Mouse (Mus musculus): Measurements from ENCODE around the gene Eef2.

Eef2 gene

GRCm38 (mm10) chr10:81176466-81177271 is at the start of gene Eef2:
Eef2 (plus strand) TSS chr10:81176631.
- peak; percentile 97 to 98 for DNase-seq (ENCODE audit: low spot score in 2 of 2)

- DNase-seq (ENCODE audit: low spot score in 2 of 2) = peak; percentile 88 to 92
These were observed 42.2 kb upstream of the Eef2 start for GRCm38 (mm10) chr10:81134181-81134587.

GRCm38 (mm10) chr10:81134966-81135681 is 41.3 kb upstream of the Eef2 start, which contains the start of gene Zbtb7a:
Zbtb7a (plus strand) TSS chr10:81135220.
- DNase-seq (ENCODE audit: low spot score in 2 of 2) = no peak

GRCm38 (mm10) chr10:81135831-81136705 is 40.4 kb upstream of the Eef2 start:
- peak; percentile 65 for DNase-seq (ENCODE audit: low spot score in 2 of 2)

DNA sequence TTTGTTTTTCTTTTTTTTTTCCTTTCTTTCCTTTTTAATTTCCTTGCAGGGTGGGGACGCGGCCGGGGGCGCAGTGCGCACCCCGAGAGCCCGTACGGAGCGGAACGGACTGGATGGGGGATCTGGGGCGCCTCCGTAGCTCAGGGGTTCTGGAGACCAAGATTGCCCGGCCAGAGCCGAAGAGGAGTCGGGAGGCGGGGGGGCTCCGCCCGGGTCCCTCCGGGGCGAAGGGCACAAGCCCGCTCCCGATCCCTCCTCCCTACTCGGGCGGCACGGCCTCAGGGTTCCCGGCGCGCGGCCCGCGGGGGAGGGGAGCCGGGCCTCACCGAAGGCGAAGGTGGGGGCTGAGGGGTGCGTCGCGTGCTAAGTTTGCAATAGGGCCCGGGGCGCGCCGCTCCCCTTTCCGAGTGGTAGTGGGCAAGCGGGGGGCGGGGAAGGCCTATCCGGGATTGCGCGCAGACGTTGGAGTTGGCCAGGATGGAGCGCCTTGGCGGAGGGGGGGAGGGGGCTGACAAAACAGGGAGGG is 39.7 kb upstream of the Eef2 start:
- DNase-seq (ENCODE audit: low spot score in 2 of 2) = peak; percentile 71 to 79

- DNase-seq (ENCODE audit: low spot score in 2 of 2) = peak; percentile 100
These were observed 38.9 kb upstream of the Eef2 start for GRCm38 (mm10) chr10:81137252-81138130.

- DNase-seq (ENCODE audit: low spot score in 2 of 2) = peak; percentile 79 to 82
These were observed 38.2 kb upstream of the Eef2 start for GRCm38 (mm10) chr10:81138131-81138782.

DNA sequence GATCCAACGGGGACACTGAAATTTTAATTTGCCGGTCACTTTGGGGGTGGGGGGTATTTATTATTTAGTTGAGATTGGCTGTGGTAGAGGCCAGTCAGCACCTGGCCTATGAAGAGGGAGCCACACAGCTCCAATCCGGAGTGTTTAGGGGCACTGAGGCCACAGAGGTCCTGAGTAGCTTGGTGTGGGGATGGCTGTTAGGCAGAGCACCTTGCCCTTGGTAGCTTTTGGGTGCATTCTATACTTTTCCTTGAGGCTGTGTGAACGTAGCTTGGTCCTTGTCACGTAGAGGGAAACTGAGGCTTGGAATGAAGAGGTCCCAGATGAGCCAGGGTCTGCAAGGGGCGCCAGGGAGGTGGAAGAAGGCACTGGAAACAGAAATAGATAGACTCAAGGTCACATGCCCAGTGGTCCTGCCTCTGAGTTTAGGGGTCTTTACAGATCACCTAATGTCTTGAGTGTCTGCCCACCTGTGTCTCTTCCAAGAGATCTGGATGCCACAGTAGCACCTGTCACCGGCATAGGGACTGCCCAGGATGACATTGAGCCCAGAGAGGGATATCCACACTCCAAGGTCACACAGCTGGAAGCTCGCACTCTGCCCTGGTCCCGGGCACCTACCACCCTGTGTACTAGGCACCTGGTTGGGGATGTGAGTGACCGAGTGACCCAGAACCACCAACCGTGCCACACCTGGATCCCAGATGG is 37.5 kb upstream of the Eef2 start:
- no peak for DNase-seq (ENCODE audit: low spot score in 2 of 2)

GRCm38 (mm10) chr10:81139529-81139846 is 36.9 kb upstream of the Eef2 start:
- DNase-seq (ENCODE audit: low spot score in 2 of 2) = no peak

DNA sequence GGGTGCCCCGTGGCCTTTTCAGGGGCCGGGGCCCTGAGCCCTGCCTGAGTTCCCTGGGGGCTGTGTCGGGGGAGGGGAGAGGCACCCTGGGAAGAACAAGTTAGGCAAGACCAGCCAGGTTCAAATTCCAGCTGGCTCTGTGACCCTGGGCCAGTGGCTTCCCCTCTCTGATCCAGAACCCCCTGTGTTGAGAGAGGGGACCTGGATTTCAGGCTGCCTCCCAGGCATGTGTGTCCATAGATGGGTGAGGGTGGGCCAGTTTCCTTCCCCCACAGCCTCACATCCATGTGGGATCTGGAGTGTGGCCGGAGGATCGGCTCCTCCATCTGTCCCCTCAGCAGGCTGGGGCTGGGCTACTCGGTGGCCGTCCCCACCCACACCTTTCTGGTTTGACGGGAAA is 36.4 kb upstream of the Eef2 start:
- no peak for DNase-seq (ENCODE audit: low spot score in 2 of 2)

- no peak for DNase-seq (ENCODE audit: low spot score in 2 of 2)
These were observed 35.5 kb upstream of the Eef2 start for GRCm38 (mm10) chr10:81140717-81141454.

DNA sequence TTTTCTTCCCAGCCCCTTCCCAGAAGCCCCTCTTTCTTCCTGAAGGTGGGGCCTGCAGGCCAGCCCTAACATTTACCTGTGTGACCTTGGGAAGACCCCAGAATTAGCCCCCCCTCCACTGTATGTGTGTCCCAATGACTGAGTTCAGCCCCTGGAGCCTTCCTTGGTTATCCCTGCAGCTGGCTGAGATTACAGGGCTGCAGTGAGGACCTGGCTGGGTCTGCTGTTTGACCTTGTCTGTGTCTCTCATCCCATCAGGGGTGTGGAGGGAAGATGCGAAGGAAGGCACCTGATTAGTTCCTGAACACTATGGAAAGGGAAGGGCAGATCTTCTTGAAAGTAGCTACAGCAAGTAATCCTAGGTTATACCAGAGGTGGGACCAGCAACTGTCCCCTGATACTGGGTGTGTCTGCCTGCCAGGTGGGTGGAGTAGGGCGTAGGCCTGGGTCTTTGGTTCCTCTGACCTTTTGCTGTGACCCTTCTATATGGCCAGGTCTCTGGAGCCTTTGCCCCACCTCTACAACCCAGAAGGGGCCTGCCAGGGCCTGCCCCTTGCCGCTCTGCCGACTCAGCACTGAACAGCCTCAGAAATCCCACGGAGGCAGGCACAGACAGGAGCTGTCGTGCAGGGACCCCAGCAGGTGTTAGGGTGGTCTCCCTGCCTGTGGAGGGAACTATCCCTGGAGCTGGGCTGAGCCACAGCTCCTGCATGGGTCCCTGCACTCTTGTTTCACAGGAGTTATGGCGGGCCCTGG is 34.8 kb upstream of the Eef2 start:
- no peak for DNase-seq (ENCODE audit: low spot score in 2 of 2)

DNA sequence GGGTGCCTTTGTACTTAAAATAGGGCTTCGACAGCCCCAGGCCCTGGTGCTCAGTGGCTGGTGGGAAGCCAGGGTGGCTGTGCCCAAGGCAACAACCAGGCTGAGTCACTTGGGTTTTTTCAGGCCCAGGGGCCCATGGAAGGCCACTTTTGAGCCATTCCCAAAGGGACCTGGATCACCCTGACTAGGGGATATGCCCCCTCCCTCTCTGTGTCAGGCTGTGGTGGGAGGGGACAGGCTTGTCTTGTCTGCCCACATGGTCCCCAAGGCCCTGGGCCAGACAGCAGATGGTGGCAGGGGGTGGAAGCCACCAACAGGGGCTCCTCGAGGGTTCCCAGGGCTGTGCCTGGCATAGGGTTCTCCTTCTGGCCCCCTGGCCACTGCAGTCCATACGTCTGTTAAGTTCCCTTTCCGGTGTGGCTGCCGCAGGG is 33.9 kb upstream of the Eef2 start:
- no peak for DNase-seq (ENCODE audit: low spot score in 2 of 2)

DNA sequence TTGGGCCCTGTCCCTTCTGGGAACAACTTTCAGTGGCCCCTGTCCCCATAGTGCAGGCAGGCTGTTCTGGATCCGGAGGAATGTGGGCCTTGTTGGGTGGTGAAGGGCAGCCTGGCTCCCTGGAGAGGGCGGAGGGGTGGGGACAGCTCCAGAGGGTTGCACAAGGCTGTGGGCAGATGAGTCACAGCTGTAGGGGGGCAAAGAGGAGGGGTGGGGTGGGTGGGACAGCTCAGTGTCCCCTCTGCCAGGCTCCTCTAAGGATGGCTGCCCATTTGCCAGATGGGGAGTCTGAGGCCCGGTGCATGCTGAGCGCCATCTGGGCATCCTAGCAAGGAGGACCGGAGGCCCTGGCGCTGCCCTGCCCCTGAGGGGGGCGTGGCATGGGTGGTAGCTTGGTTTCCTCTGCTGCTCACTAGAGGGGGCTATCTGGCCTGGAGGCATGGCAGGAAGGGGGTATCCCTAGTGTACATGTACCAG is 33.2 kb upstream of the Eef2 start:
- no peak for DNase-seq (ENCODE audit: low spot score in 2 of 2)

GRCm38 (mm10) chr10:81143845-81144437 is 32.5 kb upstream of the Eef2 start:
- DNase-seq (ENCODE audit: low spot score in 2 of 2) = no peak

- no peak for DNase-seq (ENCODE audit: low spot score in 2 of 2)
These were observed 31.8 kb upstream of the Eef2 start for GRCm38 (mm10) chr10:81144667-81145066.

- no peak for DNase-seq (ENCODE audit: low spot score in 2 of 2)
These were observed 31.1 kb upstream of the Eef2 start for GRCm38 (mm10) chr10:81145307-81145706.

GRCm38 (mm10) chr10:81145778-81146177 is 30.7 kb upstream of the Eef2 start:
- no peak for DNase-seq (ENCODE audit: low spot score in 2 of 2)
